32 mouse cellular contexts compared by ENCODE assay signal in the genomic region with DNA sequence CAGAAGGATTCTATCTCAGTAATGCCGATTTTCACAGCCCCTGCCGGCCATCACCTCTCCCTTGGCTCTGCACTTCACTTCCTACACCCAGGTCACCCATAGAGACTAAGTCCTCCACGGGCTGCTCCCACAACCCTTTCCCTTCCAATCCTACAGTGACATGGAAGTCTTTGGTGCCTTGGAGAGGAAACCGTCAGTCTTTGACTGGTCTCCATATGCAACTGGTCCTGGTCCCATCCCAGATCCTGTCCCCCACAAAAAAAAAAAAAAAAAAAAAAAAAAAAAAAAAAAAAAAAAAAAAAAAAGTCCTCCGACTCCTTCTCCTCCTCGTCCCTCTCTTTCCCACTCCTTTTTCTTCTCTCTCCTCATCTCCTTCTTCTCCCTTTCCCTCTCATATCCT.
"Had no signal": no experiment of that assay in that cellular context is flagged by ENCODE, and none has a peak within 500 bp of the region (broad histone marks: within the 10 kb centered on the region; RNA-seq: fewer than 3 reads in every experiment).

No protein-coding gene starts in this region.

- H3K9ac ChIP-seq: limb, embryonic 12.5 days; limb, embryonic 13.5 days; limb, embryonic 15.5 days; liver, embryonic 12.5 days; liver, embryonic 13.5 days; liver, embryonic 14.5 days; liver, embryonic 15.5 days; liver, postnatal 0 days; lung, embryonic 14.5 days; lung, embryonic 15.5 days; midbrain, embryonic 12.5 days; midbrain, embryonic 13.5 days; midbrain, embryonic 15.5 days; neural tube, embryonic 12.5 days had no signal

- H3K9me3 ChIP-seq: limb, embryonic 10.5 days; limb, embryonic 12.5 days; limb, embryonic 13.5 days; limb, embryonic 15.5 days; liver, embryonic 12.5 days; liver, embryonic 13.5 days; liver, embryonic 15.5 days; lung, embryonic 15.5 days; megakaryocyte, embryonic 14.5 days; midbrain, embryonic 10.5 days; midbrain, embryonic 12.5 days; midbrain, embryonic 13.5 days; midbrain, embryonic 15.5 days; neural tube, embryonic 12.5 days had no signal

- H3K4me2 ChIP-seq: limb, embryonic 12.5 days; limb, embryonic 13.5 days; limb, embryonic 15.5 days; liver, embryonic 11.5 days; liver, embryonic 12.5 days; liver, embryonic 13.5 days; liver, embryonic 15.5 days; lung, embryonic 14.5 days; lung, embryonic 15.5 days; midbrain, embryonic 11.5 days; midbrain, embryonic 12.5 days; midbrain, embryonic 13.5 days; midbrain, embryonic 15.5 days; neural tube, embryonic 12.5 days had no signal

- H3K4me3 ChIP-seq: limb, embryonic 10.5 days; limb, embryonic 12.5 days; limb, embryonic 13.5 days; limb, embryonic 15.5 days; liver, embryonic 12.5 days; liver, embryonic 13.5 days; liver, embryonic 15.5 days; lung, embryonic 15.5 days; megakaryocyte, embryonic 14.5 days; midbrain, embryonic 10.5 days; midbrain, embryonic 12.5 days; midbrain, embryonic 13.5 days; midbrain, embryonic 15.5 days; myocyte; neural tube, embryonic 12.5 days had no signal

- H3K36me3 ChIP-seq: limb, embryonic 10.5 days; limb, embryonic 12.5 days; limb, embryonic 13.5 days; limb, embryonic 15.5 days; liver, embryonic 12.5 days; liver, embryonic 13.5 days; liver, embryonic 15.5 days; lung, embryonic 15.5 days; midbrain, embryonic 10.5 days; midbrain, embryonic 12.5 days; midbrain, embryonic 13.5 days; midbrain, embryonic 15.5 days; neural tube, embryonic 12.5 days had no signal

- H3K27ac ChIP-seq: limb, embryonic 10.5 days; limb, embryonic 12.5 days; limb, embryonic 13.5 days; limb, embryonic 15.5 days; liver, embryonic 12.5 days; liver, embryonic 13.5 days; liver, embryonic 14.5 days; liver, embryonic 15.5 days; lung, embryonic 15.5 days; macrophage; midbrain, embryonic 10.5 days; midbrain, embryonic 12.5 days; midbrain, embryonic 13.5 days; midbrain, embryonic 15.5 days; neural tube, embryonic 12.5 days had no signal

- H3K27me3 ChIP-seq: limb, embryonic 12.5 days; limb, embryonic 13.5 days; limb, embryonic 15.5 days; liver, embryonic 13.5 days; liver, embryonic 15.5 days; lung, embryonic 15.5 days; midbrain, embryonic 12.5 days; midbrain, embryonic 13.5 days; midbrain, embryonic 15.5 days; neural tube, embryonic 12.5 days had no signal

- H3K4me1 ChIP-seq: liver, embryonic 12.5 days; liver, embryonic 13.5 days; liver, embryonic 15.5 days; megakaryocyte, embryonic 14.5 days; midbrain, embryonic 12.5 days had no signal

- ATAC-seq: liver, embryonic 12.5 days; liver, postnatal 0 days; lung, postnatal 0 days; midbrain, embryonic 13.5 days; midbrain, embryonic 15.5 days; midbrain, embryonic 16.5 days had no signal

- DNase-seq: left cerebral cortex, postnatal 4 days; liver; liver, embryonic 13.5 days; liver, postnatal 0 days; lung, adult 18-20 months; lung, adult 2 months; lung, embryonic 14.5 days; lung, postnatal 10 days; lung, postnatal 14 days; lung, postnatal 36 days; lung, postnatal 4 days; midbrain, embryonic 14.5 days had no signal
